In genomic region chr1:35685651-35686050, GRCm38 (mm10) we compare ENCODE assay signal across 13 mouse cellular contexts.
A peak's percentile ranks its signal among the peaks of the same experiment; 100 is the strongest.
DNase-seq lines count a peak whose midpoint lies in the region; ATAC-seq lines count a peak whose summit lies in the region.
"Had no signal": no experiment of that assay in that cellular context is flagged by ENCODE, and none has a peak within 500 bp of the region (broad histone marks: within the 10 kb centered on the region; RNA-seq: fewer than 3 reads in every experiment).

No protein-coding gene starts in this region.

- 59% methylated on average over 6 of the region's 6 CpGs for WGBS in hindbrain, embryonic 10.5 days
- WGBS in hindbrain, embryonic 11.5 days: 51% methylated on average over 6 of the region's 6 CpGs

- H3K9ac ChIP-seq in hindbrain, embryonic 11.5 days (ENCODE audit: low read depth, low read length): no peak overlapping the region

- intact Hi-C loops in left cerebral cortex, postnatal 4 days (cut with DNase I): no loop called here

- ATAC-seq in hindbrain, embryonic 11.5 days (ENCODE audit: low FRiP score): no peak
- no peak for ATAC-seq in monocyte, adult 5-6 weeks (replicated peaks; ENCODE audit: insufficient number of reproducible peaks, low FRiP score, low TSS enrichment, poor library complexity, severe bottlenecking)

- no peak overlapping the region for H3K4me2 ChIP-seq in hindbrain, embryonic 11.5 days (replicated peaks; ENCODE audit: low read depth, low read length)

- peak overlapping the region; percentile 56 for H3K27ac ChIP-seq in hindbrain, embryonic 10.5 days
- no peak overlapping the region for H3K27ac ChIP-seq in hindbrain, embryonic 11.5 days (ENCODE audit: low read depth, low read length)
- H3K27ac ChIP-seq: forebrain, embryonic 10.5 days; layer of hippocampus, adult 2 months had no signal

- no peaks in the 10 kb centered on the region for H3K36me3 ChIP-seq in hindbrain, embryonic 10.5 days
- no peaks in the 10 kb centered on the region for H3K36me3 ChIP-seq in hindbrain, embryonic 11.5 days (ENCODE audit: control insufficient read depth, insufficient read depth, low read length)
- H3K36me3 ChIP-seq: forebrain, embryonic 10.5 days had no signal

- H3K4me3 ChIP-seq in hindbrain, embryonic 10.5 days: no peak overlapping the region
- no peak overlapping the region for H3K4me3 ChIP-seq in hindbrain, embryonic 11.5 days (ENCODE audit: low read depth, low read length)
- H3K4me3 ChIP-seq: forebrain, embryonic 10.5 days; layer of hippocampus, adult 2 months had no signal

- H3K27me3 ChIP-seq in hindbrain, embryonic 10.5 days (ENCODE audit: insufficient read depth, poor library complexity, severe bottlenecking): no peaks in the 10 kb centered on the region
- H3K27me3 ChIP-seq in hindbrain, embryonic 11.5 days (ENCODE audit: control insufficient read depth, insufficient read depth, low read length): no peaks in the 10 kb centered on the region

- no peak for DNase-seq in hindbrain, embryonic 10.5 days (ENCODE audit: low spot score)
- DNase-seq in hindbrain, embryonic 11.5 days (ENCODE audit: low spot score): no peak
- peak; percentile 61 to 66 for DNase-seq in spleen, postnatal 36 days (ENCODE audit: low spot score in 2 of 2)
- DNase-seq in spleen, postnatal 14 days (ENCODE audit: low spot score in 2 of 2): no peak
- DNase-seq in kidney, postnatal 14 days: peak; percentile 54
- peak; percentile 59 for DNase-seq in thymus, postnatal 4 days
- DNase-seq in left cerebral cortex, postnatal 4 days: no peak
- DNase-seq: adrenal gland, adult 2 months; gastrocnemius, postnatal 36 days; lung, adult 18-20 months had no signal

- H3K9me3 ChIP-seq in hindbrain, embryonic 10.5 days: no peaks in the 10 kb centered on the region
- no peaks in the 10 kb centered on the region for H3K9me3 ChIP-seq in hindbrain, embryonic 11.5 days (ENCODE audit: control insufficient read depth, low read length)
- H3K9me3 ChIP-seq: forebrain, embryonic 10.5 days had no signal

- H3K4me1 ChIP-seq in hindbrain, embryonic 10.5 days (replicated peaks): no peaks in the 10 kb centered on the region
- no peaks in the 10 kb centered on the region; the same call in 1 of the 2 replicates for H3K4me1 ChIP-seq in hindbrain, embryonic 11.5 days (replicated peaks; ENCODE audit: control insufficient read depth, insufficient read depth, low read length)
- H3K4me1 ChIP-seq: forebrain, embryonic 10.5 days had no signal

Comparison
In these comparisons a context has a peak if more than half of its experiments do, and no peak if none do; other contexts are left out.
1. DNase-seq: peak in spleen, postnatal 36 days (2 of 2), kidney, postnatal 14 days (single experiment) and thymus, postnatal 4 days (single experiment); none in hindbrain, embryonic 10.5 days (single experiment), hindbrain, embryonic 11.5 days (single experiment), spleen, postnatal 14 days (0 of 2) and left cerebral cortex, postnatal 4 days (single experiment).